Mouse (Mus musculus): ENCODE results near the gene Fbxo10.
"Not testable (repeated sequence)": the region's sequence is repeated elsewhere in the genome, so short reads cannot be mapped to it uniquely, and the experiment has no call there.

Gene Fbxo10

GRCm38 (mm10) chr4:45084021-45084894, at the start of gene Fbxo10:
Fbxo10 (minus strand) TSS chr4:45084604.
- DNase-seq (ENCODE audit: low read depth, low spot score) = peak; percentile 76

GRCm38 (mm10) chr4:45131021-45131420, 46.6 kb upstream of the Fbxo10 start:
- no peak for DNase-seq (ENCODE audit: low read depth, low spot score)

GRCm38 (mm10) chr4:45121311-45121710, 36.9 kb upstream of the Fbxo10 start:
- DNase-seq (ENCODE audit: low read depth, low spot score) = no peak

GRCm38 (mm10) chr4:45108456-45109110, 24.2 kb upstream of the Fbxo10 start:
- DNase-seq (ENCODE audit: low read depth, low spot score) = no peak

- DNase-seq (ENCODE audit: low read depth, low spot score) = peak; percentile 91
Observed at GRCm38 (mm10) chr4:45107601-45108277, 23.3 kb upstream of the Fbxo10 start, which contains the start of gene Tomm5. Tomm5 (minus strand) TSS chr4:45108114.

GRCm38 (mm10) chr4:45107066-45107465, 22.7 kb upstream of the Fbxo10 start:
- no peak for DNase-seq (ENCODE audit: low read depth, low spot score)

- no peak for DNase-seq (ENCODE audit: low read depth, low spot score)
Observed at GRCm38 (mm10) chr4:45106409-45106808, 22.0 kb upstream of the Fbxo10 start.

- peak; percentile 61 for DNase-seq (ENCODE audit: low read depth, low spot score)
Observed at GRCm38 (mm10) chr4:45097198-45097872, 12.9 kb upstream of the Fbxo10 start.

GRCm38 (mm10) chr4:45084895-45085290, 489 bp upstream of the Fbxo10 start:
- no peak for DNase-seq (ENCODE audit: low read depth, low spot score)

GRCm38 (mm10) chr4:45083487-45083886, 917 bp downstream of the Fbxo10 start:
- DNase-seq (ENCODE audit: low read depth, low spot score) = no peak

- DNase-seq (ENCODE audit: low read depth, low spot score) = no peak
Observed at GRCm38 (mm10) chr4:45082951-45083350, 1.5 kb downstream of the Fbxo10 start.

GRCm38 (mm10) chr4:45081041-45081440, 3.4 kb downstream of the Fbxo10 start:
- peak; percentile 39 for DNase-seq (ENCODE audit: low read depth, low spot score)

GRCm38 (mm10) chr4:45073544-45073943, 10.9 kb downstream of the Fbxo10 start:
- no peak for DNase-seq (ENCODE audit: low read depth, low spot score)

GRCm38 (mm10) chr4:45072261-45072973, 12.0 kb downstream of the Fbxo10 start:
- DNase-seq (ENCODE audit: low read depth, low spot score) = no peak

GRCm38 (mm10) chr4:45067742-45068141, 16.7 kb downstream of the Fbxo10 start:
- no peak for DNase-seq (ENCODE audit: low read depth, low spot score)

- DNase-seq (ENCODE audit: low read depth, low spot score) = no peak
Observed at GRCm38 (mm10) chr4:45066036-45066730, 18.2 kb downstream of the Fbxo10 start.

GRCm38 (mm10) chr4:45064577-45064976, 19.8 kb downstream of the Fbxo10 start:
- DNase-seq (ENCODE audit: low read depth, low spot score) = no peak

GRCm38 (mm10) chr4:45063836-45064235, 20.6 kb downstream of the Fbxo10 start:
- not testable (repeated sequence) for DNase-seq (ENCODE audit: low read depth, low spot score)

- peak; percentile 36 for DNase-seq (ENCODE audit: low read depth, low spot score)
Observed at GRCm38 (mm10) chr4:45055451-45055850, 29.0 kb downstream of the Fbxo10 start.

- DNase-seq (ENCODE audit: low read depth, low spot score) = no peak
Observed at GRCm38 (mm10) chr4:45054862-45055261, 29.5 kb downstream of the Fbxo10 start.
